Mouse (Mus musculus): Measurements from ENCODE around the gene Plekhh2.
"Not testable (repeated sequence)": the region's sequence is repeated elsewhere in the genome, so short reads cannot be mapped to it uniquely, and the experiment has no call there.

Plekhh2 gene

DNA sequence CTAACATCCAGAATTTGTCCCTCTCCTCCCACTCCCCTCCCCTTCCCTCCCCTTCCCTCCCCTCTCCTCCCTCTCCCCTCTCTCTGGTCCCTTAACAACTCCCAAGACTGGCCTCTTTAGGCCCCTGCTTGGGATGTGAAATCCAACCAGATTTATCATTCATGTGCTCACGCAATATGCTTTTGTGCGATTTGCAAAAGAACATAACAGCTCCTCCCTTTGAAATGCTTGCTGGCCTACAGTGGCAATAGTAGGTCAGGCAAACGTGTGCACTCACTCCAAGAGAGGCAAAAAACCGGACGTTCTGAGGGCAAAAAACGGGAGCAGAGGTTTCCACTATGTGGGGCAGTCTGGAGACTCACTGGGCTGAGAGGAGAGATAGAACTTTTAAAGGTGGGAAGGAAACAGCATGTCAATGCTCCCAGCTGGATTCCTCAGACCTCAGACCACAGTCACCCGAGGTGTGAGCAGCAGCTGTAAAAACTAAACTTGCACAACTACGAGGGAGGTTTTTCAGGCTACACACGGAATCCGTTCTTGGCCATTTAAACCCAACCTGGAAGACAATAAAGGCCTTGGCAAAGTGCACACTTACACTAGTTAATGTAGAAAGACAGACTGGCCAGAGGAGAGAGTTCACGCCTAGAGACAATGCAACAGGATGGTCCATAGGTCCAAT is 595 bp upstream of the Plekhh2 start:
- CTCF ChIA-PET = no interaction called here

DNA sequence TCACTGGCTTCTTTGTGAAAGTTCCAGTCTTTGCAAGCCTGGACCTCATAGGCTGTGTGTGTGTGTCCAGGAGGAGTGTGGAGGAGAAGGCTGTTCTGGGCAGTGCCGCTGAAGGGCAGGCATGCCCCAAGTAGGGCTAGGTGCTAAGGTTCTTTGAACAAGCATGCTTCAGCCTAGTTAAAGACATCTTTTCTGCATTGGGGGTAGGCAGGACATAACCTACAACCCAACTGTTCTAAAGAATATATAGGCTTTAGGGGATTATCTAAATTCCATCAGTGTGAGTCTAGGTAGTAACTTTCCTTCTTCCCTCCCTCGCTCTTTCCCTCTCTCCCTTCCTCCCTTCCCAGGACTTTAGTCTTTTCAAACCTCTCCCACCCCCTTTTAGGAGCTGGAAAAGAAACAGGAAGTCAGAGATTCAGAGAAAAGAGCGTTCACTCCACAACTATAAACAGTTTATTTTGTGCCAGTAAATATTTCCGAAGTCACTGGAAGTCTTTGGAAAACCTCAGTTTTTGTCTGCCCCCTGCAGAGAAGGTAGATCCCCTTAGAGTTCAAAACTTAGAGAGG is 906 bp downstream of the Plekhh2 start:
- CTCF ChIA-PET = no interaction called here

DNA sequence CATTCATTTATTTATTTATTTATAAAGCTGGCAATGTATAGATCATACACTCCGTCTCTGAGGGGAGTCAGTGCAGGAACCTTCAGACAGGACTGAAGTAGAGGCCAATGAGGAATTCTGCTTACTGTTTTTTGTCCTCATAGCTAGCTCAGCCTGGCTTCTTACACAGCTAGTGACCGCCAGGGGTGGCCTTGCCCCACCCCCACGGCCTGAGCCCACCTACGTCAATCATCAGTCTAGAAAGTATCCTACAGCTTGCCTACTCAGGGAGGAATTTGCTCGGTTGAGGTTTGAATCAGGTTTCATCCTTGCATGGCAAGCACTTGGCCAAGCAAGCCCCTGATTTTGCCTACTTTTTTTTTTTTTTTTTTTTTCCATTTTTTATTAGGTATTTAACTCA is 4.2 kb downstream of the Plekhh2 start:
- CTCF ChIA-PET = no interaction called here

DNA sequence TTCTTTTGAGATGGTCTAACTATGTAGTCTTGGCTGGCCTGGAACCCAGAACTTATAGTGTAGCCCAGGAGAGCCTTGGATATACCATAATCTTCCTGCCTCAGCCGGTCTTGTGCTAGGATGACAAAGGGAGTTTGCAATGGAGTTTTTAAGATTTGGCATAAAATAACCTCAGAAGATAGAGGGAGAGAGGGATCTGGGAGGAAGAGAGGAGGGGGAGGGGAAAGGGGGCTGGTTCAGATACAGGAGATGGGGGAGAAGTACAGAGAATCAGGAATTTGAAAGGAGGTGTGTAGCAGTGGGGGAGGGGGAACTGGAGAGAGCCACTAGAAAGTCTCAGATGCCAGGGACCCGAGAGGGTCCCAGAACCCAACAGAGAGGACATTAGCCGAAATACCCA is 7.7 kb downstream of the Plekhh2 start:
- CTCF ChIA-PET = no interaction called here

DNA sequence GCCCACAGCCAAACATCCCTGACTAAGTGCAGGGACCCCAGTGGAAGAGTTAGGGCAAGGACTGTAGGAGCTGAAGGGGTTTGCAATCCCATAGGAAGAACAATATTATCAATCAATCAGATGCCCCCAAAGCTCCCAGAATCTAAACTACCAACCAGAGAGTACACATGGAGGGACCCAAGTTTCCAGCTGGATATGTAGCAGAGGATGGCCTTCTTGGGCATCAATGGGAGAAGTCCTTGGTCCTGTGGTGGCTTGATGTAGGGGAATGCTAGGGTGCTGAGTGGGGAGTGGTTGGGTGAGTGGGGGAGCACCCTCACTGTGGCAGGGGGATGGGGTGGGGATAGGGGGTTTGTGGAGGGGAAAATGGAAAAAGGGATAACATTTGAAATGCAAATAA is 8.4 kb downstream of the Plekhh2 start:
- CTCF ChIA-PET = no interaction called here

DNA sequence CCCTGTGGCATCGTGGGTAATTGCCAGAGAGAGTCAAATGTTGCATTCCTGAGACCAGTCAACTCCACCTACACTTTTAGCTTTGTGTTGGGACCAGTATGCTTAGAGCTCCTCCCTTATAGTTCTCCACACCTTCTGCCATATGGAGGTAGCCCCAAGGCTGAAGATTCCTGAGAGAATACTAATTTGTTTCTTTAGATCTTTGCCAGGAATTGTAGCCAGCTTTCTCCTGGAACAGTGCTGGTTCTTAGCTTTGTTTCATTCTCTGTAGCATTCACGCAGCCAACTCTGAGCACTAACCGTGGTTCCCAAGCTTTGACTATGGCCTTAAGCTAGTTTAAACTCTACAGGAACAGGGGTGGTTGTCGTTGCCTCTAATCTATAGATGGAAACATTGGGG is 17.7 kb downstream of the Plekhh2 start:
- CTCF ChIA-PET = no interaction called here

DNA sequence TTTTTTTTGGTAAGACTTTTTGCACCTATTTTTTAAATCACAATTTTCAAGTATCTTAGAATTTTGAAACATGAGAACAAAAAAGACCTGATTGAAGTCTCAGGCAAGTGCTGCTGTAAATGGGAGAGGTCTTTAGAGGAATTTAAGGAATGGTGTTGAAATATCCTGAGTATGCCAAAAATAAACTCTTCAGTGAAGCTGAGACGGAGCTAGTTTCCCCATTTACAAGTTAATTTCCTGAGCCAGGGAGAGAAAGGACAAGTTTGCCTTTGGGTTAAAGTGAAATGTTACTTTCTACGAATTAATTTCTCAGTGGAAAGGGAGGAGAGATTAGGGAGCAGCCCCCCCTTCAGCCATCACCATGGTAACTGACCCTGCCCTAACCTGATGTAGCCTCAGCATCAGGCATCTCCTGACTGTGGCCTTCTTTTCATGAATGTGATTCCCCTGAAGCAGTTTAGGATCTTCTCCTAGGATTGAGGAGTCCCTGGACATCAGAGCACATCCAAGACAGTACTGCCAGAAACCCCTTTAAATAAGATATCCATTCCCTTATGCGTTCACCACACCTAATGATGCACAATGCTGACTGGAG is 18.6 kb downstream of the Plekhh2 start:
- CTCF ChIA-PET = no interaction called here

DNA sequence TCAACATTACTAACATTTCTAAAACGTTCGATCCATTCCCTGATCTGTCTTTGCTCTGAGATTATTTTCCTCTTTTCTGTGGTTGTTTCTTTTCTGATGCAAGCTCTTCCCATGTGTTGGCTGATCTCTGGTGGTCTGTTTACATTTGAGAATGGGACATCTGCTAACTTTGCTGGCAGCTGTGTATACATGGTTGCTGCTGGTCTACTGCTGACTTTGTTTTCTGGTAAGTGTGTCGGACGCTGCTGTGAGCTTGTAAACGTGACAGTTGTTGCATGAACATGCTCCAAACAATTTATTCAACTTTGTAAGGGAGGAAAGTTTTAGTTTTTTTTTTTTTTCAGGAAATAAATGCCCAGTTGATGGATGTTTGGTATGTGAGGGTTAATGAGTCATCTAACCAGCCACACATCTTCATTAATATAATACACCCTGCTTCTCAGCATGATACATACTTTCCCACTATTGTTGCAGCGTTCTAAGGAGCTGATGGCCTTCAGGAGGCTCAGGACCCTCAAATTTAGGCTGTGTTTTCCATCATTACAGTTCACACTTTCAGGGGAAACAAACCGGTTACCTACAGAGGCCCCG is 21.3 kb downstream of the Plekhh2 start:
- CTCF ChIA-PET = no interaction called here

DNA sequence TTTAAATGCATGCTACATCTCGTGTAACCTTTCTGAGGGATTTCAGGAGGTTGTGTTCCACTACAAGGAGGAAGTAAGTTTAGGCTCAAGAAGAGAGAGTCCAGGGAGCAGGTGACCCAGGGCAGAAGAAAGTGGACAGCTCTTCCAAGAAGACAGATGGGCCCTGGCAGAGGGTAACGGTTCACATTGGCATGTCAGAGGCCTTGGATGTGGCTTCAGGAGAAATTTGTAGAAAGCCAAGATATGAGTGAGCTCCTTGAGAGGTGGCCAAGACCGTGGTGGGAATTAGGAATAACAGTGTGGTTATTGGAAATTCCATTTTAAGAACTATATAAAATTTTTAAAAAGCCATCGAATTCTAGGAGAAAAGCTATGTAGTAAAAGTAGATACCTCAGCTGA is 22.1 kb downstream of the Plekhh2 start:
- CTCF ChIA-PET = no interaction called here

DNA sequence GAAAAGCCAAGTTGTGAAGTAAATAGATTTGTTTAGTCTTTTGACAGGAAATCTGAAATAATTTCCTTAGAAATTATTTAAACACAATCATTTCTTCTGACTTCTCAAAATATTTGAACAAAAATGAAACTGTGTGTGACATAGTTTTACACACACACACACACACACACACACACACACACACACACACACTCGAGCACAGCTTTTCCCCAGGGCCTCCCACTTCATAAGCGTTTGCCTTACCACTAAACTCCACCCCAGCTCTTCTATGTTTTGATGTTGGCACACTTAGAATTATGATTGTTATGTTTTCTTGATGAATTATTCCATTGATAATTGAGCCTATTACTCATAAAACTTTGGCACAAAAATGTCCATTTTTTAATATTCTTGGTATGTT is 22.9 kb downstream of the Plekhh2 start:
- CTCF ChIA-PET = no interaction called here

DNA sequence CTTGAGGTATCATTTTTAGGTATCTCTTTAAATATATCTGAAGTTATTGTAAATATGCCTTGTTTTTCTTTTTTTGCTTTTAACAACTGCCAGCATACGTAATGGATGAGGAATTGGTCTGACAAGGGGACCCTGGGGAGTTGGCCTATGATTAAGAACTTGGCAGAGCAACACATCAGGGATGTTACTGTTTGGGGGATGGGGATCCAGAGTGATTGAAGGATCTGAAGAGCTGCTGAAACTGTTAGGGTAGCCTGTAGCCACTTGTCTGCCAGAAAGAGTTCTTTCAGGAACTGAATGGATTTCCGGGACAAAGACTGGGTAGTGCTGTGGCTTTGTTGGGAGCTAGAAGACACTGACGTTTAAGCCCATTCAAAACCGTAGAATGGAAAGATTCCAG is 23.5 kb downstream of the Plekhh2 start:
- CTCF ChIA-PET = no interaction called here

DNA sequence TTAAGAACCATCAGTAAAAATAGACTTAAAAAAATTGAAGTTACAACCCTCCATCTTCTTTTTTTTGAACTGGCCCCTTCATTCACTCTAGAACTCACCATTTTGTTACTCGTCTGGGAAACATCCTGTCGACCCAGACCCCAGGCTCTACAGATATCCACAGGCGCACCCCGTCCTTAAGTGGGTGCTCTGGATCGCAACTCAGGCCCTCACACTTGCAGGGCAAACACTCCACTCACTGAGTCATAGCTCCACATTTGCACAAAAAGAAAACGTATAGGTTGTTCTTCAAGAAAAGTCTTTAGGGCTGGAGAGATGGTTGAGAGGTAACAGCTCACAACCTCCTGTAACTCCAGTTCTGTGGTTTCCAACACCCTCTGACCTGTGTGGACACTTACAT is 25.6 kb downstream of the Plekhh2 start:
- CTCF ChIA-PET = no interaction called here

DNA sequence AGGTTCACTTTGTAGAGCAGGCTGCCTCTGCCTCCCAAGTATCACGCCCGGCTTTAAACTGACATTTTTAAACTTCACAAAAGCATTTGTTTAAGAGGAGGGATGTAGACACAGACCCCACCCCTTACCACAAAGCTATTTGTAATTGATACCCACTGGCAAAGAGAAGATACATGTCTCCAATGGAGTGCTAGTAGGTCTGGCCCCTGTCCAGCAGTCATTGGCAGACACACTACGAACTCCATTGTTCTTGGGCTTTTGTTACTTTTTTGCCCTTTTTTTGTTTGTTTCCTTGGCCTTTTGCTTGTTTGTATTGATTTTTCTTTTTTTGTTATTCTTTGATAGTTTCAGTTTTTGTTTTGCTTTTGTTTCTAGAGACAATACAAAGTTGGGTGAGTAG is 26.3 kb downstream of the Plekhh2 start:
- CTCF ChIA-PET = no interaction called here

DNA sequence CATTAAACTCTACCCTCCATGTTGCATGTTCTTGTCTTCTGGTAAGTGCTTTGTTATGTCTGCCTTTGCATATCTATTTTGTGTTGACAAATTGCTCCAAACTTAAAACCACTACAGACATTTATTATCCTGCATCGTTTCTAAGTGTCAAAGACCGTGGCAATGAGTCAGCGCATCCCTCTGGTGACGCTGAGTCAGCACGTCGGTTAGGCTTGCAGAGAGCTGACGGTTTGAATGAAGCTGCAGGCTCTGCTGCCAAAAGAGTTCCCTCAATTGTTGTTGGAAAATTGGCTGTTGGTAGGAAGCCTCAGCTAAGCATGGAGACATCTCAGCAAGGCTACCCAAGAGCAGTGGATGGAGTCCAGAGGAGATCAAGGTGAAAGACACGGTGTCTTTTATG is 28.9 kb downstream of the Plekhh2 start:
- CTCF ChIA-PET = no interaction called here

DNA sequence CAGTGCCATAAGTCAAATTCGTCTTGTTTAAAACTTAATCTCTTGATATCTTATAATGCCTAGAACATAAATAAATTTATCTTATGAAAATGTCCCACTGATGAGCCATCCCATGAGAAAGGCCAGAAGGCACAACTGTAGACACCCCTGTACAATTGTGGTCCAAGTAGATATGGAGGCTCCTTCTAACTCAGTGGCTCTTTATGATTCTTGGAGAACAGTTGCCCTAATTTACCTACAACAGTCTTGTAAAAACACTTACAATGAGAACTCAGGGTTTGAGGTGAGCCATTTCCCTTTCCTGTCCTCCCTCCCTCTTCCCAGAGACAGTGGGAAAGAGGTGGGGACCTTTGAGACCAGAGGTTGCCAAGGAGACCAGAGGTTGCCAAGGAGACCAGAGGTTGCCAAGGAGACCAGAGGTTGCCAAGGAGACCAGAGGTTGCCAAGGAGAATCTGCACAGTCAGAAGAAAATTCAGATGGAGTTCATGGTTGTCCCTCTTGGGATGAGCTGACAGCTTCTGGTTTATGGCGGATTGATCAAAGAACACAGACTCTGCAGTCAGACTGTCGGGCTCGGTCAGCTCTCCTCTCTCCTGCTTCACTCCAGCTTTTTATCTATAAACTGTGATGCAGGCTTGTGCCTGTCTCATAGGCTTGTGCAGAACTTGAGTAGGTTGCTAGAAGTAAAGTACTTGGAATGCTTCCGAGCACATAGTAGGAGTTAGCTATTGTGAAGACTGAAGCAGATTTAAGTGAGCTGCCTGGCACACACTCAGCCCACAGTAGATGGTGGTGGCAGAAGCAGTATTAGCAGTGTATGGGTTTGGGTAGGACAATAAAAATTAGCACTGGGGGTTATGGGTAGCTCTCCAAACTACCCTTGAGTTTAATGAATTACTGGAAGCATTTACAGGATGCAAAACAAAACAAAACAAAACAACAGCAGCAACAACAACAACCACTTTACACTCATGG is 39.5 kb downstream of the Plekhh2 start:
- CTCF ChIA-PET = no interaction called here

DNA sequence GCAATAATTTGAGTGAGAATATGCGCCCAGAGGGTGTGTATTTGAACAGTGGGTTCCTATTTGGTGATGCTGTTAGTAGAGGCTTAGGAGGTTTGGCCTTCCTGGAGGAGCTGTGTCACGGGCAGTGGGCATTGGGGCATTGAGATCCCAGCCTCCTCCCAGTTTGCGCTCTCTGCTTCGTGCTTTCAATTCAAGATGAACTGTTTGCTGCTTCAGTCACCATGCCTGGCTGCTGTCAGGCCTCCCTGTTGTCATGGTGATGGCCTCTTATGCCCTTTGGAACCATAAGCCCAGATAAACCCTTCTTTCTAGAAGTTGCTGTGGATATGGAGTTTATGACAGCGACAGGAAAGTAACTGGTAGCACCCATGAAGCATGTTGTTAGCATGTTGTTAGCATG is 40.5 kb downstream of the Plekhh2 start:
- CTCF ChIA-PET = no interaction called here

DNA sequence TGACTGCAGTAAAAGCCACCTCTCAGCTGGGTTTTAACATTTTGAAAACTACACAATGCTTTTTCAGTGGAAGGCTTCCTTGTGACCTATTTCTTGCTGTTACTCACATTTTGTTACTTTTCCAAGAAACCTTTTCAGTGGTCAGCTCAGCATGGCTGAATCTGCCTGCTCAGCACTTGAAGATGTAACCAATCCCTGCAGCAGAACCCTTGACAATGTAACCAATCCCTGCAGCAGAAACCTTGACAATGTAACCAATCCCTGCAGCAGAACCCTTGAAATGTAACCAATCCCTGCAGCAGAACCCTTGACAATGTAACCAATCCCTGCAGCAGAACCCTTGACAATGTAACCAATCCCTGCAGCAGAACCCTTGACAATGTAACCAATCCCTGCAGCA is 52.6 kb downstream of the Plekhh2 start:
- CTCF ChIA-PET = not testable (repeated sequence)

DNA sequence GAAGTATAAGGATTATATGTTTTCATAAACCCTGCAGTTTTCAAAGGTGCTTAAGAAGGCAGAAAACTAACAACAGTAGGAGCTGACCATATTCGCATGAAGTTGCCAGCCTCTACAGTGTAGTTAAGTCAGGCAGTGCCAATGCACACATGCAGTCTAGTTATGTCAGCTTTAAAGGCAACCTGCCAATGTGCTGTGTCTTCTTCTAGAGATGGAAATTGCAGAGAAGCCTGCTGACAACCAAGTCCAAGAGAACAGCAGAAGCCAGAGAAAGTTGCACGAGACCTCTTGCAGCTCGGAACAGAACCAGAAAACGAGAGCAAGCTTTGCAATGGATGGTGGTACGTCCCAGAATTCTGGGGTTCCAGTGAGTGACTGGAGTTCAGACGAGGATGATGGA is 54.1 kb downstream of the Plekhh2 start:
- CTCF ChIA-PET = no interaction called here

DNA sequence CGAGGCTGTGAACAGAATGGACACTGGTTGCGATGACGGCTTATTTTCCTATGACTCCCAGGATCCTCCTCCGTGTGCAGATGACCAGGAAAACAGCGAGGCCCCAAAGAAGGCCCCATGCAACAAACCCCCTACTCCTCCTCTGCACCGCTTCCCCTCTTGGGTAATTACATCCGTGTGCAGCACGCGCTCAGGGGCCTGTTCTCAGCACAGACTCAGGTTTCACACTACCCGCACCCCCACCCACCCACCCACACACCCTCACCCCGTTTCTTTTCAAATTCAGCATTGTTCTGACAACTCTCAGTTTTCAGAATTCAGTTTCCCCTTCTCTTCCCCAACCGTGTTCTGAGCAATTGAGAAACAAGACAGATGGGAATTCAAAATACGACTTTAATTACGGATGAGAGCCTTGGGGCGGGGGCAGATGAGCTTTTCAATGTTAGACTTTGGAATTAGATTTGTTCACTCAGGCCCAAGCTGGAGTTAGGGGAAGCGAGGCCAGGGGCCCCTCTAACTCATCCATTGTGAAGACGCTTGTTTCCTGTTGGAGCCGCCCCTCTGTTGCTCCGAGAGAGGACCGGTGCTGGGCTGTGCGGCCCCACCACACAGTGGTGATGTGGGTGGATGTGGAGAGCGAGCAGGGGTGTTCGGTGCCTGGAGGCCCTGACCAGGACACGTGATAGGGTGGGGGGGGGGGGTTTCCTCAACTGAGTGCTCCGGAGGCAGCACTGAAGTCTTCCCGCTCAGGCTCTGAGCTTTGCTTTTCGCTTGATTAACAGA is 55.3 kb downstream of the Plekhh2 start:
- CTCF ChIA-PET = no interaction called here

DNA sequence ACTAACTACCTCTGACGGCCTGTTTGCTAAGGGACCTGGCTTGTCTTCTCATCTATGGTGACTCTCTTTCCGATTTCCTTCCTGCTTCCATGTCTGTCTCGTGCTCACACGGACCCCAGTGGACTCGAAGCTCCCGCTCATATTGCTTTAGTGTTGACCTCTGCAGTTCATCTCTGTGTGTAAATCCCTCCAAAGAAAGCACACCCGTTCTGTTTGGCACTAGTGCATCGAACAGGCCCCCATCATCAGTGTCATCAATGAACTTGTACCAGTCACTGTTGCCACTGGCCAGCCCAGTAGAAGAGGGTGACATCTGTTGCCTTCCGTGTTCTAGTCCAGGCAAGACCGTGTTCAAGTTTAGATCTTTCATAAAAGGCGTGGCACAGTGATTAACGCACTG is 57.1 kb downstream of the Plekhh2 start:
- CTCF ChIA-PET = interaction anchor here (0.6 kb wide), 1 partner anchor 490 kb away, joined by 7 read pairs; no protein-coding TSS in a partner anchor

DNA sequence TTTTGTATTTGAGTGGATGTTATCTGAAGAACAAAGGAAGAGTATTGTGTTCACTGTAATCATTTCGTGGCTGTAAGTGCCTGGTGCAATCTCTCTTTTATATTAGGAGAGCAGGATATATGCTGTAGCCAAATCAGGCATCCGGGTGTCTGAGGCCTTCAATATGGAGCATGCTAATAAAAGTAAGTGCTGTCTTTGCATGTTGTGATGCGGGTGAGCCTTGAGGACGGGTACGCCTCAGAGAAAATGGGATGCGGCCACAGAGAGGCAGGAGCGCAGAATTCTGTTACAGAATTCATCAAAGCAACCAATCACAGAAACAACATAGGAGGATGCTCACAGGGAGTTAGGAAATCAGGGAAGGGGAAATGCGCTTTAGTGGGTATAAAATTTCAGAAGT is 58.1 kb downstream of the Plekhh2 start:
- CTCF ChIA-PET = no interaction called here

DNA sequence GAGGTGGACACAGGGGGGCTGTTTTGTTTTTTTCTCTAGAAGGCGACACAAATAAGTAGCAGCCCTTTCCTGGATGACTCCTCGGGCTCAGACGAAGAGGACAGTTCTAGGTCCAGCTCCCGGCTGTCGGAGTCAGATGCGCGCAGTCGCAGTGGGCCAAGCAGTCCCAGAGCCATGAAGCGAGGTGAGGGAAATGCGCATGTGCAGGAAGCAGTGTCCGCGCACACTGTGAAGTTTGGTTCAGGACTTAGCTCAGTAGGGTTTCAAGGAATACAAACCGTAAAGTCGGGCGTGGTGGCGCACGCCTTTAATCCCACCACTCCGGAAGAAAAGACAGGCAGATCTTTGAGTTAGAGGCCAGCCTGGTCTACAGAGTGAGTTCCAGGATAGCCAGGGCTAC is 59.9 kb downstream of the Plekhh2 start:
- CTCF ChIA-PET = no interaction called here
